Mouse (Mus musculus): ENCODE data around the gene Csnk1e. TPM values are rescaled to one million over a fixed set of nuclear protein-coding genes. Genes with fewer than 3 reads are reported as not detected.
A peak's percentile ranks its signal among the peaks of the same experiment; 100 is the strongest.

Gene Csnk1e
- polyA plus RNA-seq, 1 experiment from 2014 or later = 58.0 TPM

DNA sequence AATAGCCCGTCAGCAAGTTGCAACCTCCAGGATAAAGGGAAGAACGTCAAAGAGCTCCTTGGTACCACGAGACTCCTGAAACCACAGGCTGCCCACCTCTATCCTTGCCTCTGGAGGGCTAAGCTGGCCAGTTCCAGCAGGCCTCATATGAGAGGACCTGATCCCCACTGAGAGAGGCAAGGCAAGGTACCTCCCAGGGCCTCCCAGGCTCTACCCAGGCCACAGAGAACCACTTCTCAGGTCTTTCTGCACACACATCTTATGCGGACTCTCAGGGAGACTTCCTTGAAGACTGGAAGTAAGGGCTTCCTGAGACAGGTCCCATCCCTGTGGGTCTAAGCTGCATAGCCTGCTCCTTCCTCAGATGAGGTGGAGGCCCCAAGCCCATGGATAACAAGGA, 16.0 kb downstream of the Csnk1e start:
- Histone ChIP-seq H3K27me3 (ENCODE audit: control insufficient read depth, insufficient read depth, low read depth, low read length) (no peaks in the 10 kb centered on the region), H3K4me2 (ENCODE audit: low read depth, low read length) (peak overlapping the region; percentile 91; the same call in 1 of the 2 replicates), H3K27ac (ENCODE audit: low read length) (peak overlapping the region; percentile 37; the same call in 1 of the 2 replicates), H3K9ac (ENCODE audit: low read length) (peak overlapping the region; percentile 99; the same call in 1 of the 2 replicates), H3K4me1 (replicated peaks; ENCODE audit: control insufficient read depth, insufficient read depth, low read length) (peaks cover 64% of the 10 kb centered on the region), H3K36me3 (ENCODE audit: control insufficient read depth, insufficient read depth, low read length) (peaks cover 10% of the 10 kb centered on the region), H3K9me3 (ENCODE audit: control insufficient read depth, low read length) (no peaks in the 10 kb centered on the region), H3K4me3 (ENCODE audit: low read length) (no peak overlapping the region)
- 75% methylated on average over 4 of the region's 4 CpGs for WGBS
- ATAC-seq (ENCODE audit: low read depth) = no peak

DNA sequence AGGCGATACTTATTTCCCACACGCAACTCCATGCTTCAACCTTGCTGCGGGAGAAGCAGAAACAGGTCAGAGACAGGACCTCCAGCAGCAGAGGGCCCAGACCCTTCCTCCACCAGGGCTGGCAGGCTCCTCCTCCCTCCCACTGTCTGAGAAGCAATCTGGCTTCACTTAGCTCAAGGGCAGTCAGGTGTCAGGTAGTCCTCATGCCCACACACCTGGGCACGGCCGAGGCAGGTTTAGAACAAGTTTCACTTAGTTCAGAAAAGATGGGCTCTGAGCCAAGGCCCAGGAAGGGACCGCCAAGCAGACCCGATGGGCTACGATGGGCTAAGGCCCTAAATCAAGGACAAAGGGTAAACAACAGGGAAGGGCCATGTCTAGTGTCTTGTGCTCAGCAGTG, 16.6 kb downstream of the Csnk1e start:
- Histone ChIP-seq H3K9ac (ENCODE audit: low read length) (peak overlapping the region; percentile 15; the same call in 1 of the 2 replicates), H3K4me3 (ENCODE audit: low read length) (no peak overlapping the region), H3K27me3 (ENCODE audit: control insufficient read depth, insufficient read depth, low read depth, low read length) (no peaks in the 10 kb centered on the region), H3K4me2 (ENCODE audit: low read depth, low read length) (0 out of 2 replicates have a peak overlapping the region, but pooled peaks have one; percentile 2), H3K27ac (ENCODE audit: low read length) (peak overlapping the region; percentile 37), H3K4me1 (replicated peaks; ENCODE audit: control insufficient read depth, insufficient read depth, low read length) (peaks cover 64% of the 10 kb centered on the region), H3K9me3 (ENCODE audit: control insufficient read depth, low read length) (no peaks in the 10 kb centered on the region), H3K36me3 (ENCODE audit: control insufficient read depth, insufficient read depth, low read length) (peaks cover 10% of the 10 kb centered on the region)
- ATAC-seq (ENCODE audit: low read depth) = no peak
- WGBS = 49% methylated on average over 8 of the region's 8 CpGs

DNA sequence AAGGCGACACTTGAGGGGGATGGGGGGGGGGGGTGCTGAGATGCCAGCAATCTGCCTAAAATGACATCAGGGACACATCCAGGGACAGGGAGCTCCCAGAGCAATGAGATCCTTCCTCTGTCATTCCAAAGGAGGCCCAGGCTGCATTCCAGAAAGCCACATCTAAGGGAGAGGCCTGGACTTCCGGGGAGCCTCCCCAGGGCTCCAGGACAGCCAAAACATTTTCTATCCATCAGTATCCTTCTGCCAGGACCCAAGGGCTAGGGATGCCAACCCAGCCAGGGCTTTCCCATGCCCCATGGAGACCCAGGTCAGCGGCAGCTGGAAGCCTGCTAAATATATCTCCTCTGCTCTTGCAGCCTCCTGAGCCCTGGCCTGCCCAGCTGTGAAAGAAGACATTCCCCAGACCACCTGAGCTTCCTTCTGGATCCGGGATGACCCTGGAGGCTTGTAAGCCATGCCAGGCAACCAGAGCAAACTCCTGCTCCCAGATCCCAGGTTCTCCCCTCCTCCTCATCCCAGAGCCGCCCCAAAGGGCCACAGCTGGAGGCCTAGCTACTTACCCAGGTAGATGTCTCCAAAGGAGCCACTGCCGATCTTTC, 17.1 kb downstream of the Csnk1e start:
- Histone ChIP-seq H3K4me1 (replicated peaks; ENCODE audit: control insufficient read depth, insufficient read depth, low read length) (peaks cover 68% of the 10 kb centered on the region), H3K27ac (ENCODE audit: low read length) (peak overlapping the region; percentile 37)

DNA sequence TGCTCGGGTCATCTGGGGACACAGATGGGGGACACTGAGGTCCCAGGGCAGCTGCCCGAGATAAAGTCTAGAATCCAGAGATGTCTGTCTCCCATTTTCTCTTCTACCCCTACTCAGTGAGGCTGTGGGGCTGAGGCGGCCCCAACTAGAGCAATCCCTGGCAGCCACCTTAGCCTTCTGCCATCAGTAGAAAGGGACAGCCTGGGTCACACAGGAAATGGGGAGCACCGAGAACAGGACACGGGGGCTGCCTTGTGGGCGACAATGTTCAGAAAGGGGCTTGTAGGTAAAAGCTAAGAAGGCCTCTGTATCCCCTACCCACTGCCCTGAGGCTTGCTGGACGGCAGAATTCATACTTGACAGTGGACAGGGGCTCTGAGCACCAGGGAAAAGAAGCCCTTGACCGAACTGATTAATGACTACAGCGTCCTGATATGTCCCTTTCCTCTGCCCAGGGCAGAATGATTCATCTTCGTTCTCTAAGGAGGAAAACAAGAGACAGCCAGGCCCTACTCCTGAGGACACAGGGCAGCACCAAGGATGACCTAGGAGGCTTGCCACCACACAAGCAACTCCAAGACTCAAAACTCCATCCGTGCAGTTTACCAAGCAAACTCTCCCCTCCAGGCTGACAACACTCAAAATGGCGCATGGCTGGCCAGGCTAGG, 17.7 kb downstream of the Csnk1e start:
- Histone ChIP-seq H3K9ac (ENCODE audit: low read length) (no peak overlapping the region), H3K27ac (ENCODE audit: low read length) (0 out of 2 replicates have a peak overlapping the region, but pooled peaks have one; percentile 24)
- 74% methylated on average over 12 of the region's 12 CpGs for WGBS

More for the DNA sequence above, 17.1 kb downstream of the Csnk1e start:
- no peaks in the 10 kb centered on the region for H3K27me3 ChIP-seq (ENCODE audit: control insufficient read depth, insufficient read depth, low read depth, low read length)
- peak overlapping the region; percentile 32; the same call in 1 of the 2 replicates for H3K9ac ChIP-seq (ENCODE audit: low read length)
- H3K9me3 ChIP-seq (ENCODE audit: control insufficient read depth, low read length) = no peaks in the 10 kb centered on the region
- H3K4me2 ChIP-seq (ENCODE audit: low read depth, low read length) = 0 out of 2 replicates have a peak overlapping the region, but pooled peaks have one; percentile 2
- WGBS = 60% methylated on average over 6 of the region's 6 CpGs
- H3K36me3 ChIP-seq (ENCODE audit: control insufficient read depth, insufficient read depth, low read length) = peaks cover 10% of the 10 kb centered on the region
- ATAC-seq (ENCODE audit: low read depth) = no peak
- no peak overlapping the region for H3K4me3 ChIP-seq (ENCODE audit: low read length)

DNA sequence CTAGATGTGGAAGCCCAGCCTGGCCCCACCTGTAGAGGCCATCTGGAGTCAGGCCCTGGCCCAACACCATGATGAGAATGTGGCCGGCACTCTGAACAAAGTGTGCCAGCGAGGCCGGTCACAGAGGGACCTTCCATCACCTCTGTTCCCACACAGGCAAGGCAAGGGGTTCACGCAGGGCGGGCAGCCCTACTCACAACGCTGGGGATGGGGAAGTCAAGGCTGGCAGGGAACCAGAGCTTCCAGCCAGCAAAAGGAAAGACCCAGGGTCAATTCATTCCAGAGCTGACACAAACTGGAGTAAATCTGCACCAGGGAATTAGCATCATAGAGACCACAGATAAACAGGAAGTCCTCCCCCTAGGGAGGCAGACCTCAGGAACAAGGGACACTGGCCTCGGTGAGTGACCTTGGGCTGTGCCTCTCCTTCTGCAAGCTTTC, 18.9 kb downstream of the Csnk1e start:
- peaks cover 10% of the 10 kb centered on the region for H3K36me3 ChIP-seq (ENCODE audit: control insufficient read depth, insufficient read depth, low read length)
- no peaks in the 10 kb centered on the region for H3K27me3 ChIP-seq (ENCODE audit: control insufficient read depth, insufficient read depth, low read depth, low read length)
- peaks cover 78% of the 10 kb centered on the region for H3K4me1 ChIP-seq (replicated peaks; ENCODE audit: control insufficient read depth, insufficient read depth, low read length)
- no peak overlapping the region for H3K9ac ChIP-seq (ENCODE audit: low read length)
- H3K4me3 ChIP-seq (ENCODE audit: low read length) = no peak overlapping the region
- H3K9me3 ChIP-seq (ENCODE audit: control insufficient read depth, low read length) = no peaks in the 10 kb centered on the region
- ATAC-seq (ENCODE audit: low read depth) = no peak
- no peak overlapping the region for H3K4me2 ChIP-seq (ENCODE audit: low read depth, low read length)
- H3K27ac ChIP-seq (ENCODE audit: low read length) = peak overlapping the region; percentile 58; the same call in 1 of the 2 replicates
- WGBS = 45% methylated on average over 7 of the region's 7 CpGs

More for the DNA sequence above, 17.7 kb downstream of the Csnk1e start:
- Histone ChIP-seq H3K27me3 (ENCODE audit: control insufficient read depth, insufficient read depth, low read depth, low read length) (no peaks in the 10 kb centered on the region), H3K9me3 (ENCODE audit: control insufficient read depth, low read length) (no peaks in the 10 kb centered on the region), H3K4me3 (ENCODE audit: low read length) (no peak overlapping the region), H3K36me3 (ENCODE audit: control insufficient read depth, insufficient read depth, low read length) (peaks cover 10% of the 10 kb centered on the region), H3K4me1 (replicated peaks; ENCODE audit: control insufficient read depth, insufficient read depth, low read length) (peaks cover 74% of the 10 kb centered on the region), H3K4me2 (ENCODE audit: low read depth, low read length) (no peak overlapping the region)
- ATAC-seq (ENCODE audit: low read depth) = no peak

DNA sequence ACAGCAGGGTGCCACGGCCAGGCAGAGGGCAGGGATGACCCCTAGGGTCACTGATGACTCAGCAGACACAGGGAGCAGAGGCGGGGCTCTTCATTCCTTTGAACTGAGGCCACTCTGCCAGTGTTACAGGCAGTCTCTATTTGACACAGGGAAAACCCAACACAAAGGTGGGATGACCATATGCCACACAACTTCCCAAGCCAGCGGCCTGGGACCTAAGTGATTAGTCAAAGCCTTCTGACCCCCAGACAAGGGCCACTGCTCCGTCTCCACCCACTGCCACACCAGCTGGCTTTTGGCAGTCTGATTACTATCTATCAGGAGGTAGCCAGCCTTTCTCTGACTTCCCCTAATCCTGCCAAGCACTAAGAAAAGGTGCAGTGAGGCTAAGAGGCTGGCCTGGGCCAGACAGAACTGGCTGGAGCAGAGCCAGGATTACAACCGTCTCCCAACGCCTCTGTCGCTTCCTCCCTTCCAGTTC, 20.1 kb downstream of the Csnk1e start:
- Histone ChIP-seq H3K4me1 (replicated peaks; ENCODE audit: control insufficient read depth, insufficient read depth, low read length) (peaks cover 74% of the 10 kb centered on the region), H3K9ac (ENCODE audit: low read length) (peak overlapping the region; percentile 37), H3K27me3 (ENCODE audit: control insufficient read depth, insufficient read depth, low read depth, low read length) (no peaks in the 10 kb centered on the region), H3K4me2 (ENCODE audit: low read depth, low read length) (no peak overlapping the region), H3K9me3 (ENCODE audit: control insufficient read depth, low read length) (no peaks in the 10 kb centered on the region), H3K4me3 (ENCODE audit: low read length) (no peak overlapping the region), H3K36me3 (ENCODE audit: control insufficient read depth, insufficient read depth, low read length) (peaks cover 18% of the 10 kb centered on the region), H3K27ac (ENCODE audit: low read length) (peak overlapping the region; percentile 58)
- WGBS = 41% methylated on average over 7 of the region's 7 CpGs
- ATAC-seq (ENCODE audit: low read depth) = peak; percentile 15; the same call in 1 of the 2 replicates

DNA sequence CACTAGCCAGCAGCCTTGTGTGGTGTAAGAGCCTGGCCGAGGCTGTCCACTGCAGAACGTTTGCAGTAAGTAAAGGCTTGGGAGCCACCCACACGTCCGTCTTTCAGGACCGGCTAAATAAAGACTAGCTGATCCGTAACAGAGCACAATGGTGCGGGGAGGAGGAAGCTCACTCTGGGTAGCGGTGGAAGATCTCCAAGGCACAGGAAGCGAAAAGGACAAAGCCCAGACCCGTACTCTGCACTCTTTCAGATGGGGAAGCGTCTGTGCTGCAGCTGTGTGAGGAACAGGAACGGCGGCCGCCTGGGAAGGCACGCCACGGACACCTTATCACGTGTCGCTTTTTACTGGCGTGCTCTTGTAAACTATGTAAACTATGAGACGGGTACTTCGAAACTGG, 22.5 kb downstream of the Csnk1e start:
- WGBS = 29% methylated on average over 21 of the region's 21 CpGs
- peak; percentile 77 for ATAC-seq (ENCODE audit: low read depth)
- Histone ChIP-seq H3K27me3 (ENCODE audit: control insufficient read depth, insufficient read depth, low read depth, low read length) (no peaks in the 10 kb centered on the region), H3K9me3 (ENCODE audit: control insufficient read depth, low read length) (no peaks in the 10 kb centered on the region), H3K4me1 (replicated peaks; ENCODE audit: control insufficient read depth, insufficient read depth, low read length) (peaks cover 50% of the 10 kb centered on the region), H3K36me3 (ENCODE audit: control insufficient read depth, insufficient read depth, low read length) (peaks cover 33% of the 10 kb centered on the region), H3K27ac (ENCODE audit: low read length) (peak overlapping the region; percentile 91), H3K9ac (ENCODE audit: low read length) (peak overlapping the region; percentile 59; the same call in 1 of the 2 replicates), H3K4me3 (ENCODE audit: low read length) (peak overlapping the region; percentile 6; the same call in 1 of the 2 replicates), H3K4me2 (ENCODE audit: low read depth, low read length) (peak overlapping the region; percentile 38)

DNA sequence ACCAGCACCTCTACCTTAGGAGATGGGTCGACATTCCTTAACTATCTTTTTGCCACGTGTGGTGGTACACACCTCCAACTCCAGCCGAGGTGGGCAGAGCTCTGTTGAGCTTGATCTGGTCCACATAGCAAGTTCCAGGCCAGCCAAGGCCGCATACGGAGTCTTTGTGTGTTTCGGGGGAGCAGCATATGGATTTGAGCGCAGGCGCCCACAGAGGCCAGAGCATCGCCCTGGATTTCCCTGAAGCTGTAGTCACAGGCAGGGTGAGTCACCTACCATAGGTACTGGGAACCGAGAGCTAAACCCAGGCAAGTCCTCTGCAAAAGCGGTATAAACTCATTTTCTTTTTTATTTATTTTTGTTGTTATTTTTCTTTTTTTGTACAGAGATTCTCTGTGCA, 23.0 kb downstream of the Csnk1e start:
- Histone ChIP-seq H3K9ac (ENCODE audit: low read length) (peak overlapping the region; percentile 59), H3K4me2 (ENCODE audit: low read depth, low read length) (peak overlapping the region; percentile 38), H3K27me3 (ENCODE audit: control insufficient read depth, insufficient read depth, low read depth, low read length) (no peaks in the 10 kb centered on the region), H3K4me3 (ENCODE audit: low read length) (peak overlapping the region; percentile 5; the same call in 1 of the 2 replicates), H3K27ac (ENCODE audit: low read length) (peak overlapping the region; percentile 91), H3K4me1 (replicated peaks; ENCODE audit: control insufficient read depth, insufficient read depth, low read length) (peaks cover 47% of the 10 kb centered on the region), H3K9me3 (ENCODE audit: control insufficient read depth, low read length) (no peaks in the 10 kb centered on the region), H3K36me3 (ENCODE audit: control insufficient read depth, insufficient read depth, low read length) (peaks cover 28% of the 10 kb centered on the region)
- 65% methylated on average over 11 of the region's 11 CpGs for WGBS
- no peak for ATAC-seq (ENCODE audit: low read depth)

DNA sequence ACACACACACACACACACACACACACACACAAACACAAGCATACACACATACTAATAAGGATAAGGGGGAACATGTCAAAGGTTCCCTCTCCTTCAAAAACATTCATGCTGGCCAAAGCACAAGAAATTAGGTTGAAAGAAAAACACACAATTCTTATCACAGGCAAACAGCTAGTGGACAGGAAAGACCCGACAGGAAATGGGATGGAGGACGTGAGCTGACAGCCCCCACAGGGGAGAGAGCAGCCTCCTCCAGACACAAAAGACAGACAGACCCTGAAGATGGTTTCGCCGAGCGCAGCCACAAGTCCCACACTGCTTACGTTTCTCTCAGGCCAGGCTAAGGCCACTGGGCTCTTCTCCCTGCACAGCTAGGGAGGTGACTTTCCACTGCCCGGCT, 23.4 kb downstream of the Csnk1e start:
- peaks cover 30% of the 10 kb centered on the region for H3K36me3 ChIP-seq (ENCODE audit: control insufficient read depth, insufficient read depth, low read length)
- H3K4me3 ChIP-seq (ENCODE audit: low read length) = peak overlapping the region; percentile 5; the same call in 1 of the 2 replicates
- 50% methylated on average over 7 of the region's 7 CpGs for WGBS
- no peaks in the 10 kb centered on the region for H3K27me3 ChIP-seq (ENCODE audit: control insufficient read depth, insufficient read depth, low read depth, low read length)
- no peaks in the 10 kb centered on the region for H3K9me3 ChIP-seq (ENCODE audit: control insufficient read depth, low read length)
- peak; percentile 20; the same call in 1 of the 2 replicates for ATAC-seq (ENCODE audit: low read depth)
- peaks cover 43% of the 10 kb centered on the region for H3K4me1 ChIP-seq (replicated peaks; ENCODE audit: control insufficient read depth, insufficient read depth, low read length)
- H3K4me2 ChIP-seq (ENCODE audit: low read depth, low read length) = peak overlapping the region; percentile 38
- peak overlapping the region; percentile 59 for H3K9ac ChIP-seq (ENCODE audit: low read length)
- peak overlapping the region; percentile 91 for H3K27ac ChIP-seq (ENCODE audit: low read length)
